Mouse (Mus musculus): ENCODE results near the gene Wnk1. TPM values are rescaled to one million over a fixed set of nuclear protein-coding genes. Genes with fewer than 3 reads are reported as not detected.

Gene Wnk1
- total RNA-seq, 2 experiments from 2014 or later = 168 to 250 TPM

GRCm38 (mm10) chr6:119918561-119919181, 119.8 kb downstream of the Wnk1 start:
- peak; percentile 88 for ATAC-seq (replicated peaks; ENCODE audit: poor library complexity, severe bottlenecking)

GRCm38 (mm10) chr6:119915710-119916109, 122.8 kb downstream of the Wnk1 start:
- ATAC-seq (replicated peaks; ENCODE audit: poor library complexity, severe bottlenecking) = peak; percentile 73

- ATAC-seq (replicated peaks; ENCODE audit: poor library complexity, severe bottlenecking) = no peak; the same call in 1 of the 2 replicates
Measured at GRCm38 (mm10) chr6:119912046-119912445, 126.4 kb downstream of the Wnk1 start.

- ATAC-seq (replicated peaks; ENCODE audit: poor library complexity, severe bottlenecking) = no peak
Measured at GRCm38 (mm10) chr6:119905461-119905860, 133.0 kb downstream of the Wnk1 start.

GRCm38 (mm10) chr6:119903081-119903789, 135.2 kb downstream of the Wnk1 start:
- peak; percentile 6 for ATAC-seq (replicated peaks; ENCODE audit: poor library complexity, severe bottlenecking)

DNA sequence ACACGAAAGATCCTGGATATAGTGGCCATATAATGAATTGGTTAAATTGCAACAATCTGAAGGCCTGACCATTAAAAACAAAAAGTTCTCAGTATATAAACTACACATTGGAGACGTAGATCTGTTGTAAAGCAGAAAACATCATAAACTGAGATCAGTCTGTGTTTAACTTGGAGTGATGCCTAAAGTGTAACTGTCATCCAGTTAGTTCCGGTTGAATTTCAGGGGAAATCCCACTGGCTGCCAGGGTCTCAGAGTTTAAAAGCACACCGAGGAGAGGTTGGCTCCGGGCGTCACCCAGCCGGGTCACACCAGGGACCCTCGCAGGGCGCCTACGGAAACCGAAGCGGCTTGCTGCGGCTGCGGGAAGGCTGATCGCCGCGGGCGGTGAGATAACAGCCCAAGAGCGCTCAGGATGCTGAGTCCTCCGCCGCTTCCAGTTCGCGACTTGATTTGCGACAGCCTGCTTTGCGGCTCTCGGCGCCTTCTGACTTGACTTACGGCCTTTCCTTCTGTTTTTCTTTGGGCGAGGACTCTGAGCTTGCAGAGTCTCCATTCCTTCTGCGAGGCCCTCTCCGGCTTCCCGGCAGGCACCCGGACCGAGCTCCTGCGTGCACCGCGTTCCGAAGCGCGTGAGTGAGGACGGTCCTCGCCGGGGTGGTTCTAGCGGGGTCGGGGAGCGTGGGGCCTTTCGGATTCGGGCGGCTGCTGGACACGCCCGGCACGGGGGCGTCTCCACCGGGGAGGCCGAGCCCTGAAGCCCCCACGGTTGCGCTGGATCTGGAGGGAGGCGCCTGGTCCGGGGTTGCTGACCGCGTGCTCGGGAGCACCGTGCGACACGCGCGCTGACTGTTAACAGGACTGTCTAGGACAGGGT, 136.0 kb downstream of the Wnk1 start, which contains the start of gene Rad52:
Gene Rad52 (plus strand): TSS at position 495 of the 877 bp plus-strand sequence.
- peak; percentile 94 for ATAC-seq (replicated peaks; ENCODE audit: poor library complexity, severe bottlenecking)

- peak; percentile 71 for ATAC-seq (replicated peaks; ENCODE audit: poor library complexity, severe bottlenecking)
Measured at GRCm38 (mm10) chr6:119892711-119893110, 145.8 kb downstream of the Wnk1 start.

DNA sequence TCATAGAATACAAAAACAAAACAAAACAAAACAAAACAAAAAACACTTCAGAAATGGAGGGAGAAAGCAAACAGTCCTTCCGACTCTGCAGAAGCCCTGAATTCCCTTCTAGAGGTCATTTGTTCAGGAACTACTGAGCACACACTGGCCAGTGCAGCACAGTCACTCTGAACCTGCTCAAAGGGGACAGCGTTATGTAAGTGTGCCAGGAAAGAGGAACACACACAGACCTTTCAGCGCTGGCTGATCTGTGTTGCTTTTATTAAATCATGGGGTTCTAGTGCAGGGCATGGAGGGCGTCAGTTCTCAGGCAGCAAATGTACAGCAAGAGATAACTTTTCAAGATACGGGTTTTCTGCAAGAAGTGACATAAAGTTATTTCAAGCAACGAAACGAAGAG, 155.3 kb downstream of the Wnk1 start:
- ATAC-seq (replicated peaks; ENCODE audit: poor library complexity, severe bottlenecking) = peak; percentile 53

Other genes with a start within 250 kb of the Wnk1 start
- 6.6 and 7.5 TPM in 2 replicates for gene Erc1, start 190.5 kb downstream of the Wnk1 start, total RNA-seq (2014; fragmentation: Nextera tagmentation)
- gene Erc1, start 190.5 kb downstream of the Wnk1 start, total RNA-seq (2017) = 4.7 and 7.2 TPM in 2 replicates
- gene Rad52, start 136.0 kb downstream of the Wnk1 start, total RNA-seq (2014; fragmentation: Nextera tagmentation) = 14.2 and 27.1 TPM in 2 replicates
- 14.9 and 19.9 TPM in 2 replicates for gene Rad52, start 136.0 kb downstream of the Wnk1 start, total RNA-seq (2017)
- gene Ninj2, start 54.7 kb upstream of the Wnk1 start, total RNA-seq (2014; fragmentation: Nextera tagmentation) = not detected in 2 replicates
- gene Ninj2, start 54.7 kb upstream of the Wnk1 start, total RNA-seq (2017) = not detected in 2 replicates